Comparison of ENCODE assay signal across 10 mouse cellular contexts in the genomic region with DNA sequence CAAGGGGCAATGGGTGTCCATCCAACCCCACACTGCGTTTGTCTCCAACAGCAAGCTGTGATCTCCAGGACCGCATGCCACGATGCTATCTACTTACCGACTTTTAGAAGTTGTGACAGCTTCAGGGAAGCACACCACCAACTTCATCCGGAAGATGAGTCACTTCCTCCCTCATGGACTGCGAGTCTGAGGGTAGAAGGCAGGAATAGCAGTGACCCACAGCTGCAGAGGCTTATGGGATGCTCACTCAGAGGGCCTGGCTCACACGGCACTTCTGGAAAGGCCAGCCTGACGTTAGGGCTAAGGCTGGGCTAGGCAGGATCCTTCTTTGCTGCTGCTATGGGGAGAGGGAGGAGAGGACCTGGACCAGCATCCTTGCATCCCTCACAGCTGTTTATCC. TPM values are rescaled to one million over a fixed set of nuclear protein-coding genes. Genes with fewer than 3 reads are reported as not detected.
DNase-seq lines count a peak whose midpoint lies in the region; ATAC-seq and TF ChIP-seq lines count a peak whose summit lies in the region.
"Had no signal": no experiment of that assay in that cellular context is flagged by ENCODE, and none has a peak within 500 bp of the region (broad histone marks: within the 10 kb centered on the region; RNA-seq: fewer than 3 reads in every experiment).

A gene (minus strand): TSS at position 175 of the 400 bp plus-strand sequence.

- no peak for TF ChIP-seq EP300 in heart, adult 2 months (IDR thresholded peaks at IDR 0.05; ENCODE audit: insufficient read depth, low read depth, low read length)

- no peak for ATAC-seq in heart, embryonic 11.5 days (replicated peaks; ENCODE audit: insufficient number of reproducible peaks, low FRiP score, low TSS enrichment)
- ATAC-seq in CD4-positive, CD25-positive, alpha-beta regulatory T cell, adult 4 months = no peak
- ATAC-seq: forebrain, embryonic 15.5 days; lung, postnatal 0 days had no signal

- H3K4me2 ChIP-seq in heart, embryonic 11.5 days = no peak within 1 kb of the TSS
- H3K4me2 ChIP-seq: forebrain, embryonic 15.5 days had no signal

- 40% methylated on average over 8 of the region's 8 CpGs for WGBS in heart, adult 2 months
- WGBS in heart, embryonic 11.5 days (ENCODE audit: insufficient replicate concordance) = 61% methylated on average over 8 of the region's 8 CpGs
- 48% methylated on average over 8 of the region's 8 CpGs for WGBS in lung, adult 2 months

- no peaks in the 10 kb centered on the region for H3K36me3 ChIP-seq in heart, adult 2 months (ENCODE audit: control insufficient read depth, insufficient read depth, low read length)
- H3K36me3 ChIP-seq in heart, embryonic 11.5 days (ENCODE audit: control insufficient read depth, insufficient read depth, low read length) = no peaks in the 10 kb centered on the region
- H3K36me3 ChIP-seq: forebrain, embryonic 15.5 days had no signal

- intact Hi-C loops in heart, adult 2 months (cut with DNase I) = loop anchor here (2.0 to 10.0 kb wide), 2 partner anchors 88 to 164 kb away; no protein-coding TSS in a partner anchor
- intact Hi-C loops in left cerebral cortex, postnatal 14 days (cut with DNase I) = loop anchor here (2.0 to 5.0 kb wide), 2 partner anchors 52 to 84 kb away; a partner anchor contains a TSS

- no peak within 1 kb of the TSS for H3K4me3 ChIP-seq in heart, adult 2 months
- no peak within 1 kb of the TSS for H3K4me3 ChIP-seq in heart, embryonic 11.5 days (ENCODE audit: low read depth, low read length)
- no peak within 1 kb of the TSS for H3K4me3 ChIP-seq in lung, adult 2 months (replicated peaks; ENCODE audit: extremely low read depth, low read depth, low read length)
- H3K4me3 ChIP-seq: forebrain, embryonic 15.5 days had no signal

- no peaks in the 10 kb centered on the region for H3K79me2 ChIP-seq in heart, adult 2 months (replicated peaks; ENCODE audit: control insufficient read depth, insufficient read depth, low read length)

- H3K27ac ChIP-seq in heart, adult 2 months = no peak within 1 kb of the TSS; the same call in 1 of the 2 replicates
- no peak within 1 kb of the TSS for H3K27ac ChIP-seq in heart, embryonic 11.5 days (ENCODE audit: low read depth, low read length)
- H3K27ac ChIP-seq: forebrain, embryonic 15.5 days had no signal

- H3K4me1 ChIP-seq in heart, adult 2 months (ENCODE audit: control insufficient read depth, insufficient read depth, low read length) = peaks cover 17% of the 10 kb centered on the region
- peaks cover 12% of the 10 kb centered on the region for H3K4me1 ChIP-seq in heart, embryonic 11.5 days (ENCODE audit: control insufficient read depth, insufficient read depth, low read length)
- H3K4me1 ChIP-seq in lung, adult 2 months (ENCODE audit: control insufficient read depth, insufficient read depth, low read length) = peaks cover 4% of the 10 kb centered on the region; the same call in 1 of the 2 replicates
- H3K4me1 ChIP-seq: forebrain, embryonic 15.5 days had no signal

- TF ChIP-seq CTCF in heart, adult 2 months (IDR thresholded peaks at IDR 0.05) = no peak
- no peak for TF ChIP-seq CTCF in lung, adult 2 months (IDR thresholded peaks at IDR 0.05; ENCODE audit: insufficient read depth, low read length)

- H3K9me3 ChIP-seq in heart, embryonic 11.5 days (replicated peaks; ENCODE audit: control insufficient read depth, low read length) = no peaks in the 10 kb centered on the region
- H3K9me3 ChIP-seq: forebrain, embryonic 15.5 days had no signal

- no peak within 1 kb of the TSS for H3K9ac ChIP-seq in heart, adult 2 months (ENCODE audit: low read depth, low read length)
- no peak within 1 kb of the TSS for H3K9ac ChIP-seq in heart, embryonic 11.5 days (ENCODE audit: low read depth, low read length)
- H3K9ac ChIP-seq: forebrain, embryonic 15.5 days had no signal

- DNase-seq in heart, adult 2 months = peak in 1 of 2 experiments; percentile 56
- no peak for DNase-seq in lung, adult 2 months
- DNase-seq in lung, postnatal 4 days = no peak
- peak; percentile 15 for DNase-seq in brain, adult 2 months (ENCODE audit: low read depth, low spot score)
- DNase-seq in left cerebral cortex, postnatal 14 days (ENCODE audit: low spot score in 2 of 2) = no peak
- DNase-seq in urinary bladder, postnatal 36 days (ENCODE audit: low spot score in 2 of 2) = no peak

- H3K27me3 ChIP-seq in heart, adult 2 months (ENCODE audit: control insufficient read depth, insufficient read depth, low read length) = no peaks in the 10 kb centered on the region
- peaks cover 4% of the 10 kb centered on the region; the same call in 1 of the 2 replicates for H3K27me3 ChIP-seq in heart, embryonic 11.5 days (ENCODE audit: control insufficient read depth, insufficient read depth, low read length)
- H3K27me3 ChIP-seq: forebrain, embryonic 15.5 days had no signal

- no peak for TF ChIP-seq POLR2A in heart, adult 2 months (IDR thresholded peaks at IDR 0.05; ENCODE audit: insufficient read depth, low read depth, low read length)
- TF ChIP-seq POLR2A in lung, adult 2 months (IDR thresholded peaks at IDR 0.05; ENCODE audit: borderline replicate concordance, extremely low read depth, low read depth, low read length) = no peak

RNA-seq across cellular contexts. Expression of the gene that starts here (rescaled TPM):
- total RNA-seq in heart, adult 2 months (2021) = 10 to 100 TPM in 1 of 2 experiments, 1 to 10 TPM in 1; 8.5 to 10.1 TPM
- 11.7 and 14.4 TPM in 2 replicates for polyA plus RNA-seq in heart, adult 2 months (2012; rRNA removed)
- polyA plus RNA-seq in heart, embryonic 11.5 days (2014; fragmentation: Nextera tagmentation; extraction: Ambion mirVana) = 0.36 and 0.39 TPM in 2 replicates
- 16.5 and 18.0 TPM in 2 replicates for polyA plus RNA-seq in lung, adult 2 months (2012; rRNA removed)
- total RNA-seq in left cerebral cortex, postnatal 14 days (2021) = 10 to 100 TPM; 15.9 to 16.6 TPM
- under 1 TPM in 1 of 2 experiments, not detected in 1; 0.37 TPM for polyA plus RNA-seq in CD4-positive, CD25-positive, alpha-beta regulatory T cell, adult 4 months (2017; shearing (Covaris generic))
